ENCODE assay signal across 8 mouse cellular contexts in the genomic region with DNA sequence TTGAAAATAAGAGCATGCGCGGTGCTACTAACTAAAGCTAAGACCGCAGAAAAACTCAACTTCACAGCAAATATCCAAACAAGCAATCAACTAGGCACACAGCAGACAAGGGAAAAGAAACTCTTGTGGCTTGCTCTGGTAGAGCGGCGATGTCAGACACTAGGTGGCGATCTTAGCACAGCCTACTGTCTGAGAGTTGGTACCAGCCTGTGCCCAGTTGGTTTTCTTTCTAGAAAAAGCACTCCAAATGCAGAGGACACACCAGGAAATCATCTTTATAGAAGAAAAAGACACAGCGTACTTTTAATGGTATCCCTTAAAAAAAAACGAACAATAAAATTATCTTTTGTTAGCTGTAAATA.
DNase-seq lines count a peak whose midpoint lies in the region; ATAC-seq and TF ChIP-seq lines count a peak whose summit lies in the region.

No protein-coding gene starts in this region.

- H3K4me3 ChIP-seq in E14TG2a.4 (replicated peaks; ENCODE audit: low read length): no peak overlapping the region
- no peak overlapping the region for H3K4me3 ChIP-seq in lung, postnatal 0 days (ENCODE audit: low read depth, low read length)

- no peak overlapping the region for H3K4me2 ChIP-seq in lung, postnatal 0 days (replicated peaks; ENCODE audit: low read depth, low read length)

- no peak; the same call in 1 of the 2 replicates for ATAC-seq in lung, postnatal 0 days

- no peak overlapping the region for H3K27ac ChIP-seq in lung, postnatal 0 days (ENCODE audit: low read length)

- H3K36me3 ChIP-seq in E14TG2a.4 (ENCODE audit: insufficient read depth, low read length): no peaks in the 10 kb centered on the region
- H3K36me3 ChIP-seq in lung, postnatal 0 days (ENCODE audit: insufficient read depth, low read length): no peaks in the 10 kb centered on the region

- DNase-seq in A20 (ENCODE audit: low read depth, low spot score): peak; percentile 40
- peak; percentile 40 for DNase-seq in cerebellum, adult 9-10 months
- peak; percentile 23 to 83 for DNase-seq in frontal cortex, adult 2 months (ENCODE audit: extremely low spot score in 1 of 2, low spot score in 1 of 2)
- DNase-seq in kidney, postnatal 4 days: peak; percentile 78 to 81
- peak; percentile 72 for DNase-seq in lung, postnatal 0 days (ENCODE audit: low spot score)
- peak; percentile 65 for DNase-seq in right cerebral cortex, adult 18-20 months
- no peak for DNase-seq in Muller cell, postnatal 12 days (ENCODE audit: inconsistent ontology term)

- H3K9ac ChIP-seq in lung, postnatal 0 days (replicated peaks; ENCODE audit: low read depth): no peak overlapping the region

- TF ChIP-seq CTCF in E14TG2a.4 (conservative IDR thresholded peaks at IDR 0.05; ENCODE audit: low read length): peak; percentile 68
- peak; percentile 91 for TF ChIP-seq CTCF in lung, postnatal 0 days (IDR thresholded peaks at IDR 0.05)

- H3K4me1 ChIP-seq in E14TG2a.4 (replicated peaks; ENCODE audit: low read depth, low read length): peaks cover 8% of the 10 kb centered on the region; the same call in 1 of the 2 replicates
- no peaks in the 10 kb centered on the region for H3K4me1 ChIP-seq in lung, postnatal 0 days (ENCODE audit: insufficient read depth, low read depth, low read length)

- 17% methylated on average over 8 of the region's 8 CpGs for WGBS in lung, postnatal 0 days

- H3K27me3 ChIP-seq in E14TG2a.4 (ENCODE audit: insufficient read depth, low read length): peaks cover 2% of the 10 kb centered on the region; the same call in 1 of the 2 replicates
- H3K27me3 ChIP-seq in lung, postnatal 0 days (replicated peaks; ENCODE audit: insufficient read depth, low read length): no peaks in the 10 kb centered on the region

- H3K9me3 ChIP-seq in E14TG2a.4 (ENCODE audit: low read length): no peaks in the 10 kb centered on the region
- H3K9me3 ChIP-seq in lung, postnatal 0 days (ENCODE audit: low read length): no peaks in the 10 kb centered on the region

- TF ChIP-seq EP300 in lung, postnatal 0 days (IDR thresholded peaks at IDR 0.05): no peak
